Mouse (Mus musculus) gastrocnemius, postnatal 10 days (tissue): ENCODE measurements at regions not wholly inside any gene's neighbourhood (a gene's known extent, or its start where the extent isn't known, plus 50 kb on each side); places are given as distances from the start of the nearest gene placed in this dataset.

Experiments
- DNase-seq: peaks from one replicate; pipeline ENCODE4 v3.0.0; 2021; ENCODE audit warnings: mixed read lengths

- no peak for DNase-seq
These were observed 188.9 kb downstream of the Gm5426 start for GRCm38 (mm10) chr10:96325297-96325696.

GRCm38 (mm10) chr10:96330639-96331487 is 194.5 kb downstream of the Gm5426 start:
- DNase-seq, result no peak

GRCm38 (mm10) chr10:96332731-96333201 is 196.4 kb downstream of the Gm5426 start:
- DNase-seq, result peak; percentile 36

DNA sequence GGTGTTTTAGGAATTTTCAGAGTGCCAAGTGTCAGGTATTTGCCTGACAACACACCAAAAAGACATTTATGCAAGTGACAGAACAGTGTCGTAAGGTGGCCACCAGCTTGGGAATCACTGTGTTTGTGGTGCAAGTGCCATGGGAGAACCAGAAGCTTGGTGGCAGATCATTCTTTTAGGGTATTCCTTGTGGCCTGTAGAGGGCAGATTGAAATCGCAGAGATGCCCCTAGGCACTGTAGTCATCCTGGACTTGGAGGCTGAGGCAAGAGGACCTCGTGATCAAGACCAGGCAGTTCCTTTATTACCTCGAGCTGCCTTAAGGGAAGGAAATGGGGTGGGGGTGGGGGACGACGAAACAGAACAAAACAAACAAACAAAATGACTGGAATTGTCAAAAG is 196.8 kb downstream of the Gm5426 start:
- no peak for DNase-seq

DNA sequence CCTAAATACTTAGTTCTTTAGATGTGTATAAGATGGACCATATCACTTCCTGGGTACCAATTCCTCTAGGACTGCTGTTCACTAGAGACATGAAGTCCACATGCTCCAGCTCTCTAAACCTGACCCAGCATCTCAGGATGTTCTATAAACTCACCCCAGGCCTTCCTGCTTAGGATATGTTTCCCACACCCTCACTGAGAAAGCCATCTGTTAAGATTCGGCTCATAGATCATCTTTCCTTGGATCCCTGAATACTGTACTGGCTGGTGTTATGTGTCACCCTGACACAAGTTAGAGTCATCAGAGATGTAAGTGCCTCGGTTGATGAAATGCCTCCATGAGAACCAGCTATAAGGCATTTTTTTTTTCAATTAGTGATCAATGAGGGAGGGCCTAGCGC is 199.9 kb downstream of the Gm5426 start:
- DNase-seq, result no peak

GRCm38 (mm10) chr10:96337088-96337666 is 200.8 kb downstream of the Gm5426 start:
- DNase-seq, result no peak

DNA sequence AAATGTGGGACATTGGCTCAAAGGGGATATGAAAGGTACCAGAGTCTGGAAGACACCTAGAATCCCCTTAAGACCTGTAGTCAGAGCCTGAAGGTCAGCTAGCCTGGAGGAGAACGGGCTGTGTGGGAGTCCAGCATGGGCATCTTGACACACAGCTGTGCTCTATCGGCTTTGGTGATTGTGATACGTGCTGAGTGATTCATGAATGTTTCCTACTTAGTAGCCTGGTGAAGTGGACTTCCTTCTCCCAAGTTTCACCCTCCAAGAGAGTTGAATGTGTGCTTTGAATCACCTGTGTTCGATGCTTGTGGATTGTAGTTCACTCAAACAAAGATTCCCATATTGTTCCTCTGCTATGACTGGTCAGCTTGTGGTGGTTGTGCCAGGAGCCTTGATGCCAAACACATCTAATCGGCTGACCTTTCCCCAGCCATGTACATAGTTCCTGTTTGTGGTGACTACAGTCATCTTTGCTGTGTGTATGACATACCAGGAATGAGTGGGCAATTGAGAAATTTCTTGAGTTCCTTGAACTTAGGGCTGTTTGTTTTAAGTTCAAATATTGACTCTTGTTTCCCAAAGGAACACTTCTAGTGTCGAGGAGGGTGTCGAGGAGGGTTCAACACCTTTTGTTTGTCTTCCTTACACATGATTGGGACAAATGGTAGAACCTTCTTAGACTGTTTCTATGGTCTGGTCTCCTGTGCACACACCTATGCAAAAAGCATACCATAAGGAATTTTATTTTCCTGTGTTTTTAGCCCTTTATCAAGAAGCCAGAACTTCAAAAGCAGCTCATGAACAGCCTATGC is 201.6 kb downstream of the Gm5426 start:
- DNase-seq, result no peak

DNA sequence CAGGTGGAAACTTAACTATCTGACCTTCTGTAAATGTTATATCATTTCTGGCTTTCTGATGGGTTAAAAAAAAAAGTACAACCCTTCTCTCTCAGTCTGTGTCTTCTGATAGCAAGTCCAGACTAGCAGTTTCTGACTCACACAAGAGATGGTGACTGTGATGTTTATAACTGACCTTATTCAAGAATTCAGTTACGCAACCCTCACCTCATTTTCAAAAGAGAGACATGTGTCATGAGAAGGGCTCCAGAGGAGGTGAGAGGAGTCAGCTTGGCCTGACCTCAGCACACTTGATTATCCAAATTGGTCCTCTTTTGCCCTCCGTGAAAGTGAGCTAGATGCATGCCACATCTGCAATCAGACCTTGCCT is 202.2 kb downstream of the Gm5426 start:
- DNase-seq, result no peak

DNA sequence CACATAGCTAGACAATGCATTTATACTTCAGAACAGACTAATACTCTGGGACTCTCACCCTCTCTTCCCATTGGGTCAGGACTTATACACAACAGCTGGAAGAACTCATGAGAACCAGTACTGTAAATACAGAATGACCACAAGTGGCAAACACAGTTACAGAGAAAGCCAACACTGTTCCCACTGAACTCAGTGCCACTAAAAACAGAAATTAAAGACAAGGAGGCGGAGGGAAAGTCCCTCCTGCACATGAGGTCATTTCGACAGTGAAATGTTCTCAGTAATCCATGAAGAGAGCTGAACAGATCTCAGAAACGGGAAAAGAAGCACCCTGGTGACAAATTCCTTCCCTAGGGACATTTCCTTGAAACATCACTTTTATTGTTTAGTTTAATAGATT is 206.1 kb downstream of the Gm5426 start:
- no peak for DNase-seq

DNA sequence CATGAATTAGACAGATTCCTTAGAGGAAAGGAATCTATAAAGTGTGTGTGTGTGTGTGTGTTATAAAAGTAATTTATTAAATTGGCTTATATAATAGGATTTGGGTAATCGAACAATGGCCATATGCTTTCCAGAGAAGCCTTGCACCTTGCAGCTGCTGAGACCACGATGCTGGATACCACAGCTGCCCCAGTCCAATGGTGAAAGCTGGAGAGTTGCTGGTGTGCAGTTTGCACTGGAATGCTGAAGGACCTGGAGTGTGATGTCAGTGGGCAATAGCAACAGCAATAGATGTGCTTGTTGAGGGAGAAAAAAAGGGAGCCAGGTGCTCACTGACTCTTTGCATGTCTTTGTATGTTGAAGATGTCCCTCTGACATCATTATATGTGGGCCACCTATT is 207.3 kb downstream of the Gm5426 start:
- DNase-seq, result no peak

DNA sequence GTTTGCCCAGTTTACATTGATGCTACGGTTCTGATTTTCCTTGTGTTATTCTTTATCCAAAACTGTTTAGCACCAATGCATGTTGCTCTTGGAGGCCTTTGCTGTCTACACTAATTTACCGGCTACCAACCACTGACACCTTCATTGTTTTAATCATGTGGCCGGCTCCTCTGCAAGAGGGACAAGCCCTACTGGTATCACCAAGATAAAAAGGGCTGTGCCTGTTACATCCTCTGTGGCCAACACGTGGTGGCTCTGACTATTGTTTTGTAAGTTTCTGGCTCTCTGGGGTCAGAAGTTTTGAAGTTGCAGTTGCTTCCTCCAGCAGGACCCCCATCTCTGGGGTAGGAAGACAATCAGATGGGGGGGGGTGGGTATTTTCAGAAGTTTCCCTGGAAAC is 214.3 kb downstream of the Gm5426 start:
- no peak for DNase-seq

- DNase-seq, result no peak
These were observed 214.9 kb downstream of the Gm5426 start for GRCm38 (mm10) chr10:96351320-96351719.

GRCm38 (mm10) chr10:96356980-96357624 is 220.7 kb downstream of the Gm5426 start:
- DNase-seq, result no peak

- no peak for DNase-seq
These were observed 221.2 kb downstream of the Gm5426 start for GRCm38 (mm10) chr10:96357632-96358031.

DNA sequence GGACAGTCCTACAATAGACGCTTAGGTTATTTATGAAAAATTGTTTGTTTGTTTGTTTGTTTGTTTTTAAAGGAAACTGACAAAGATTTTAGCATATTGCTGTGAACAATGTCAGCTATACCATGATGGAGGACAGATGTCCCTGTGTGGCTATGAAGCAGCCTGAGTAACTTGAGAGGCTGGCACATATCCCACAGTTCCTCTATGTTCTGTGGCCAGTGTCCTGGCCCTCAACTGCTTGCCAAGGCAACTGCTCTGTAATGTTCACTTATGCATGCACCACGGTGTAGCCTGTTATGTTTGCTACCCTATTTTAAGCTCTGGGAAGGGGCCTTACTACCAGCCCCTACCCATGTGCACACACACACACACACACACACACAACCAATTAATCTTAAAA is 222.6 kb downstream of the Gm5426 start:
- no peak for DNase-seq

DNA sequence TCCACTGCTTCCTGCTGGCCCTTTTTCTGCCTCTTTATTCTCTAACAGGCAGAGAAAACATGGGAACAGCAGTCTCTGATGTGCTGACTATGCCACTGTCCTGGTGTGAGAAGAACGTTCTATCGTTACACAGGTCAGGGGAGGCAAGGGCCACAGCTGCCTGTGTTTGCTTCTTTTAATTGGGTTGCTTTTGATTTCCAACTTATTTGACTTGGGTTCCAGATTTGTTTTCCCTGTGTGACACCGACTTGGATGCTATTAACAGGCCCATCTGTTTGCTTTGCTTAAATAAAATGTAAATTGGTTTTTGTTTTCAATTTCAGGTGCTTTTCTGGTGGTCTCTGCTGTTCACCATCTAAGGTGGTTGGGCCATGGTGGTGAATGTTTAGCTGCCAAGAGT is 225.8 kb downstream of the Gm5426 start:
- DNase-seq, result no peak

DNA sequence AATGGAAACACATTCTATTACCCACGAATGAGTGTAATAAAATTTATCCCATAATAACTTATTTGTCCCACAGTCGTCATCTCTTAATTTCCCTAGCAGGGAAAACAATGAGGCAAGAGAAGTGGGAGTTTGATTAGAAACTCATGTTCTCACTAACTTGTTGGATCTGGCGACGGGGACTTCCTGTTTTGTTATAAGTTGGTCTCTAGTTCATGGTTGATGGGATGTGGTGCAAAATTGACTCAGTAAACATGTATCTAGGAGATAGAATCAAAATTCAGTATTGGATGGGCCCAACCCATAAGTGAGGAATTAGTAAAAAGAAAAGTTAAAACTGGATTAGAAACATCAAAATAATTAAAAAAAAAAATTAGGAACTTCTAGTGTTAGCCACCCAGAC is 227.5 kb downstream of the Gm5426 start:
- DNase-seq, result no peak

GRCm38 (mm10) chr10:96365101-96365500 is 228.7 kb downstream of the Gm5426 start:
- no peak for DNase-seq

GRCm38 (mm10) chr10:96366871-96367270 is 230.5 kb downstream of the Gm5426 start:
- DNase-seq, result no peak

DNA sequence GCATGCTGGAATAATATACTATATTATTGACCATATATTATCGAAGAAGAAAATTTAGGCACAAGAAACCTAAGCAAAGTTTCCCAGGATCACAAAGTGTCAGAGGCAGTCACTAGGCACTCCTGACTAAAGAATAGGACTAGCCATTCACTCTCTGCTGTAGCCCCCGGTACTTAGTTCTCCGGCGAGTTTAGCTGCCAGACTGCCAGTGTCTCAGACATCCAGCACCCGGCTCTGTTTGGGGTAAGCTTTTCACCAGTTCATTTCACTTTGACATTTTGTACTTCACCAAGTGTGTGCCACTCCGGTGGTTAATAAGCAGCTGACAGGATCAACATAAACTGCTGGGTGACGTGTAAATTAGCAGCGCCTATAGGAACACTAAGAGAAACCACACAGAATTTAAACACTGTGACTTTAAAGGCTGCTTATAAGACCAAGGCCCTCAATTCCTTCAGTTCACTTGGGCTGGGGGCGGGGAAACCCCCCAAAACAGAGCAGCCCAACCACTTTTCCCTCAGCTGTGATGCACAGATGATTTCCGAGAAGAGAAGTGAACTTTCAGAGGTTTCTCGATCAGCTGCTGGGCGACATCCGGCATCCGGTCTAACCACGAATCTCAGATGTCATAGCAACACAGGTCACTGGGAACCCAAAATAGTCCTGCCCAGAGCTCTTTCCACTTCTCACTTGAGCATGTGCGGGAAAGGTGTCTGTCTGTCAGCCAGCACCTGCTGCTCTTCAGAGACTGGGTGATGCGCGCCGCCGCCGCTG is 234.3 kb downstream of the Gm5426 start:
- no peak for DNase-seq

- no peak for DNase-seq
These were observed 234.9 kb downstream of the Gm5426 start for GRCm38 (mm10) chr10:96371321-96371653.
